Mouse (Mus musculus) ES-E14 (cell line): Measurements from ENCODE around the gene Scap.

Experiments used
- HCFC1 ChIP-seq: IDR thresholded peaks from 2 replicates; pipeline ENCODE4 v1.6.1; 2012; ENCODE audit warnings: low read length, inconsistent platforms, borderline replicate concordance; ENCODE audit not compliant: insufficient read depth
- MAFK ChIP-seq: IDR thresholded peaks from 2 replicates; pipeline ENCODE4 v1.6.1; 2014; ENCODE audit warnings: mild to moderate bottlenecking, low read depth, low read length, inconsistent platforms; ENCODE audit not compliant: insufficient read depth
- ZC3H11A ChIP-seq: IDR thresholded peaks from 2 replicates; pipeline ENCODE4 v1.6.1; 2012; ENCODE audit warnings: low read depth, mild to moderate bottlenecking, inconsistent platforms, low read length, borderline replicate concordance

DNA sequence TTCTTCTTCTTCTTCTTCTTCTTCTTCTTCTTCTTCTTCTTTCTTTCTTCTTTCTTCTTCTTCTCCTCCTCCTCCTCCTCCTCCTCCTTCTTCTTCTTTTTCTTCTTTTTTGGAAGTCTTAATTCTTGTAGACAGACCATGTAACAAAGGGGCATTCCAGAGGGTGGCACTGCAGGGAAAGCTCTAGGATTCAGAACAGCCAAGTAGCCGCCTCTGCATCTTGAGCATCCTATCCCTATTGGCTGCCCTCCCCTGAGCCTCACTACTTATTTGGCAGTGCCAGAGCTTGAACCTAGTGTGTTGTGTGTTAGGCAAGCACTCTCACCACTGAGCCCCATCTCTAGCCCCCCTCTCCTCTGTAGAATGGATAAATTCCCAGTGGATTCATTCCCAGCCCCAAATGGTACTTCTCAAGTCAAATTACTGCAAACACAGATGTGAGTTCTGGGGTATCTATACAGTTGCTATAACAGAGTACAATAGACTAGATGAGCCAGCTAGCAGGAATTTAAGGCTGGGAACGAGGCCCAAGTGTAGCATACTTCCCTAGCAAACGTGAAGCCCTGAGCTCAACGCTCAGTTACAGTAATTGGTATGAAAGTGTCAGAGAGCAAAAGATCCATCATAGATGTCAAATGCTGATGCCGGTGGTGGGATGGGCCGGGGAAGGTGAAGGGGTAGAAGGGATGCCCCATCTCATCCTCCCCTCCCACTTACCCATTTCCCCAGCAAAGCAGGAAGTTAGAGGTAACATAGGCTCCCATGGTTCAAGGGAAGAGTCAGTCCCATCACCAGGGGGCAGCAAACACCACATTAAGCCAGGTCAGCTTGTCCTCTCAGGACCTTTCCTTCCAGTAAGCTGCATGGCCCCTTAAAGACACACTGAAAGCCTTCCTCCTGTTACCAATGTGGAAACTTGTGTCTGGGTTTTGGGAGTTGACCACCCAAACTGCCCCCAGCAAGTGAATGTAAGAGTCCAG, 78.1 kb downstream of the Scap start:
- TF ChIP-seq MAFK = 0 out of 2 replicates have a peak, but pooled peaks have one; percentile 34
- TF ChIP-seq HCFC1 = no peak
- peak; percentile 80; the same call in 1 of the 2 replicates for TF ChIP-seq ZC3H11A
